Mouse (Mus musculus) v-Abl transformed pro-B cells (cell line): Measurements from ENCODE around the gene Tmem41a.

Experiments
- in situ Hi-C, 2 experiments: fragments of 400-800 bp; cut with MboI; formaldehyde crosslinking; loops; one replicate each; pipeline ENCODE4 v1.15.1; 2025; ENCODE audit not compliant: unreplicated experiment in 2 of 2

The Tmem41a gene

GRCm38 (mm10) chr16:21905996-21906395 lies 41.4 kb downstream of the Tmem41a start:
- in situ Hi-C loops = no loop called here

GRCm38 (mm10) chr16:21904636-21905035 lies 42.7 kb downstream of the Tmem41a start:
- in situ Hi-C loops = no loop called here

GRCm38 (mm10) chr16:21901286-21901685 lies 46.1 kb downstream of the Tmem41a start:
- in situ Hi-C loops = no loop called here

GRCm38 (mm10) chr16:21893890-21894289 lies 53.5 kb downstream of the Tmem41a start:
- in situ Hi-C loops = no loop called here

GRCm38 (mm10) chr16:21887601-21888000 lies 59.8 kb downstream of the Tmem41a start:
- in situ Hi-C loops = no loop called here
